Mouse (Mus musculus) CH12.LX (cell line): Measurements from ENCODE around the gene Pilrb1.
"Not testable (repeated sequence)": the region's sequence is repeated elsewhere in the genome, so short reads cannot be mapped to it uniquely, and the experiment has no call there.

Source experiments
- CTCF ChIP-seq, 2 experiments: IDR thresholded peaks in 1 of 2; conservative IDR thresholded peaks in 1 of 2; 2 replicates each; pipeline ENCODE4 v1.5.1; 2011 to 2012; ENCODE audit warnings: low read depth in 2 of 2, low read length in 2 of 2, improper control_type of control experiment in 1 of 2, inconsistent platforms in 1 of 2, mild to moderate bottlenecking in 1 of 2, moderate library complexity in 1 of 2
- HCFC1 ChIP-seq: IDR thresholded peaks from 2 replicates; pipeline ENCODE4 v1.6.1; 2012; ENCODE audit warnings: low read depth, mild to moderate bottlenecking, inconsistent platforms, low read length, improper control_type of control experiment
- MAX ChIP-seq: IDR thresholded peaks from 2 replicates; pipeline ENCODE4 v1.6.1; 2011; ENCODE audit warnings: low read length, improper control_type of control experiment
- POLR2A ChIP-seq: IDR thresholded peaks from 2 replicates; pipeline ENCODE4 v1.6.1; 2011; ENCODE audit warnings: low read depth, mild to moderate bottlenecking, improper control_type of control experiment, low read length
- SIN3A ChIP-seq: IDR thresholded peaks from 2 replicates; pipeline ENCODE4 v1.6.1; 2012; ENCODE audit warnings: low read length, improper control_type of control experiment, inconsistent platforms
- TCF12 ChIP-seq: IDR thresholded peaks from 2 replicates; pipeline ENCODE4 v1.6.1; 2014; ENCODE audit warnings: low read depth, mild to moderate bottlenecking, inconsistent platforms, low read length, improper control_type of control experiment

- not testable (repeated sequence) for TF ChIP-seq TCF12; HCFC1; CTCF (conservative IDR thresholded peaks at IDR 0.05 in 1 of 2, IDR thresholded peaks at IDR 0.05 in 1 of 2; ENCODE audit: low read depth in 2 of 2, low read length in 2 of 2); MAX; POLR2A; SIN3A
Observed at GRCm38 (mm10) chr5:137854907-137855306, 3.0 kb downstream of the Pilrb1 start.
